ENCODE assay signal across 8 mouse cellular contexts in genomic region chr19:26747571-26748539, GRCm38 (mm10).
DNase-seq lines count a peak whose midpoint lies in the region; ATAC-seq and TF ChIP-seq lines count a peak whose summit lies in the region.

No protein-coding gene starts in this region.

- peak overlapping the region; percentile 76 for H3K9ac ChIP-seq in embryonic facial prominence, embryonic 11.5 days (replicated peaks; ENCODE audit: low read length)
- peak overlapping the region; percentile 47 for H3K9ac ChIP-seq in limb, embryonic 15.5 days
- peak overlapping the region; percentile 70 for H3K9ac ChIP-seq in midbrain, postnatal 0 days (replicated peaks; ENCODE audit: low read length, poor library complexity, severe bottlenecking)
- peak overlapping the region; percentile 60 for H3K9ac ChIP-seq in stomach, embryonic 14.5 days (replicated peaks; ENCODE audit: low read depth, low read length)

- no peaks in the 10 kb centered on the region for H3K9me3 ChIP-seq in embryonic facial prominence, embryonic 11.5 days (replicated peaks; ENCODE audit: control insufficient read depth, low read length)
- H3K9me3 ChIP-seq in limb, embryonic 15.5 days, result no peaks in the 10 kb centered on the region
- no peaks in the 10 kb centered on the region for H3K9me3 ChIP-seq in midbrain, postnatal 0 days (ENCODE audit: low read length)
- H3K9me3 ChIP-seq in stomach, embryonic 14.5 days (ENCODE audit: control insufficient read depth, low read depth, low read length), result no peaks in the 10 kb centered on the region

- H3K4me2 ChIP-seq in embryonic facial prominence, embryonic 11.5 days (ENCODE audit: low read depth, low read length), result peak overlapping the region; percentile 72
- H3K4me2 ChIP-seq in limb, embryonic 15.5 days, result peak overlapping the region; percentile 72
- H3K4me2 ChIP-seq in midbrain, postnatal 0 days (ENCODE audit: low read depth, low read length, poor library complexity, severe bottlenecking), result peak overlapping the region; percentile 66
- peak overlapping the region; percentile 74 for H3K4me2 ChIP-seq in stomach, embryonic 14.5 days (replicated peaks; ENCODE audit: low read depth, low read length)

- no peaks in the 10 kb centered on the region for H3K4me1 ChIP-seq in embryonic facial prominence, embryonic 11.5 days (ENCODE audit: control insufficient read depth, insufficient read depth, low read length)
- H3K4me1 ChIP-seq in limb, embryonic 15.5 days, result peaks cover 19% of the 10 kb centered on the region
- peaks cover 13% of the 10 kb centered on the region; the same call in 1 of the 2 replicates for H3K4me1 ChIP-seq in midbrain, postnatal 0 days (ENCODE audit: insufficient read depth, low read length)
- peaks cover 18% of the 10 kb centered on the region; the same call in 1 of the 2 replicates for H3K4me1 ChIP-seq in stomach, embryonic 14.5 days (ENCODE audit: control insufficient read depth, insufficient read depth, low read length)

- no peaks in the 10 kb centered on the region; the same call in 1 of the 2 replicates for H3K36me3 ChIP-seq in embryonic facial prominence, embryonic 11.5 days (replicated peaks; ENCODE audit: control insufficient read depth, insufficient read depth, low read depth, low read length)
- peaks cover 2% of the 10 kb centered on the region; the same call in 1 of the 2 replicates for H3K36me3 ChIP-seq in limb, embryonic 15.5 days
- no peaks in the 10 kb centered on the region for H3K36me3 ChIP-seq in midbrain, postnatal 0 days (ENCODE audit: insufficient read depth, low read length)
- peaks cover 2% of the 10 kb centered on the region; the same call in 1 of the 2 replicates for H3K36me3 ChIP-seq in stomach, embryonic 14.5 days (ENCODE audit: control insufficient read depth, insufficient read depth, low read length)

- under 1% methylated on average over 36 of the region's 36 CpGs for WGBS in embryonic facial prominence, embryonic 11.5 days
- WGBS in limb, embryonic 15.5 days, result under 1% methylated on average over 36 of the region's 36 CpGs
- under 1% methylated on average over 35 of the region's 36 CpGs for WGBS in midbrain, postnatal 0 days
- WGBS in stomach, embryonic 14.5 days, result under 1% methylated on average over 36 of the region's 36 CpGs

- DNase-seq in 416B (ENCODE audit: low read depth), result peak; percentile 92
- peak; percentile 78 for DNase-seq in adrenal gland, postnatal 14 days
- DNase-seq in embryonic facial prominence, embryonic 11.5 days (ENCODE audit: low spot score), result peak; percentile 93
- peak; percentile 66 to 77 for DNase-seq in heart, adult 9 months (ENCODE audit: low spot score in 2 of 2)
- DNase-seq in kidney, adult 9 months, result peak; percentile 77
- peak; percentile 93 for DNase-seq in midbrain, postnatal 0 days (ENCODE audit: low spot score)

- peak overlapping the region; percentile 99 for H3K27ac ChIP-seq in embryonic facial prominence, embryonic 11.5 days (replicated peaks; ENCODE audit: low read depth, low read length)
- H3K27ac ChIP-seq in limb, embryonic 15.5 days, result peak overlapping the region; percentile 98
- peak overlapping the region; percentile 97 for H3K27ac ChIP-seq in midbrain, postnatal 0 days (ENCODE audit: low read depth, low read length)
- peak overlapping the region; percentile 99 for H3K27ac ChIP-seq in stomach, embryonic 14.5 days (ENCODE audit: low read length)

- peak; percentile 77 for TF ChIP-seq CTCF in midbrain, postnatal 0 days (IDR thresholded peaks at IDR 0.05)

- peak overlapping the region; percentile 48 for H3K4me3 ChIP-seq in embryonic facial prominence, embryonic 11.5 days (ENCODE audit: low read depth, low read length)
- H3K4me3 ChIP-seq in limb, embryonic 15.5 days, result peak overlapping the region; percentile 56
- peak overlapping the region; percentile 45 for H3K4me3 ChIP-seq in midbrain, postnatal 0 days (ENCODE audit: low read depth, low read length)
- peak overlapping the region; percentile 50 for H3K4me3 ChIP-seq in stomach, embryonic 14.5 days (ENCODE audit: low read depth, low read length)

- no peaks in the 10 kb centered on the region for H3K27me3 ChIP-seq in embryonic facial prominence, embryonic 11.5 days (ENCODE audit: control insufficient read depth, insufficient read depth, low read length)
- H3K27me3 ChIP-seq in limb, embryonic 15.5 days, result no peaks in the 10 kb centered on the region
- H3K27me3 ChIP-seq in midbrain, postnatal 0 days (ENCODE audit: insufficient read depth, low read length), result no peaks in the 10 kb centered on the region
- H3K27me3 ChIP-seq in stomach, embryonic 14.5 days (ENCODE audit: control insufficient read depth, insufficient read depth, low read length), result no peaks in the 10 kb centered on the region

- ATAC-seq in embryonic facial prominence, embryonic 11.5 days (replicated peaks; ENCODE audit: insufficient number of reproducible peaks, low FRiP score, low TSS enrichment, low read depth), result peak; percentile 88
- peak; percentile 88 for ATAC-seq in limb, embryonic 15.5 days (ENCODE audit: insufficient number of reproducible peaks, low FRiP score, low TSS enrichment, low read depth)
- ATAC-seq in midbrain, postnatal 0 days (ENCODE audit: low FRiP score), result peak; percentile 88
- ATAC-seq in stomach, embryonic 14.5 days (ENCODE audit: insufficient number of reproducible peaks, insufficient read depth, low FRiP score, low read depth), result peak; percentile 81

Comparison
In these comparisons a context has a peak if more than half of its experiments do, and no peak if none do; other contexts are left out.
1. Peak in every context shown above with its lines: DNase-seq, ATAC-seq, H3K4me3 ChIP-seq and H3K27ac ChIP-seq.